Mouse (Mus musculus) kidney, postnatal 10 days (tissue): ENCODE measurements around the gene Arhgap23.

Experiments used
- DNase-seq: peaks from one replicate; pipeline ENCODE4 v3.0.0; 2021; ENCODE audit warnings: mixed read lengths

The Arhgap23 gene

GRCm38 (mm10) chr11:97509058-97509457 is 93.7 kb downstream of the Arhgap23 start:
- DNase-seq, result no peak

GRCm38 (mm10) chr11:97509715-97510485 is 94.6 kb downstream of the Arhgap23 start:
- no peak for DNase-seq

GRCm38 (mm10) chr11:97510966-97511660 is 95.8 kb downstream of the Arhgap23 start:
- peak; percentile 86 for DNase-seq

DNA sequence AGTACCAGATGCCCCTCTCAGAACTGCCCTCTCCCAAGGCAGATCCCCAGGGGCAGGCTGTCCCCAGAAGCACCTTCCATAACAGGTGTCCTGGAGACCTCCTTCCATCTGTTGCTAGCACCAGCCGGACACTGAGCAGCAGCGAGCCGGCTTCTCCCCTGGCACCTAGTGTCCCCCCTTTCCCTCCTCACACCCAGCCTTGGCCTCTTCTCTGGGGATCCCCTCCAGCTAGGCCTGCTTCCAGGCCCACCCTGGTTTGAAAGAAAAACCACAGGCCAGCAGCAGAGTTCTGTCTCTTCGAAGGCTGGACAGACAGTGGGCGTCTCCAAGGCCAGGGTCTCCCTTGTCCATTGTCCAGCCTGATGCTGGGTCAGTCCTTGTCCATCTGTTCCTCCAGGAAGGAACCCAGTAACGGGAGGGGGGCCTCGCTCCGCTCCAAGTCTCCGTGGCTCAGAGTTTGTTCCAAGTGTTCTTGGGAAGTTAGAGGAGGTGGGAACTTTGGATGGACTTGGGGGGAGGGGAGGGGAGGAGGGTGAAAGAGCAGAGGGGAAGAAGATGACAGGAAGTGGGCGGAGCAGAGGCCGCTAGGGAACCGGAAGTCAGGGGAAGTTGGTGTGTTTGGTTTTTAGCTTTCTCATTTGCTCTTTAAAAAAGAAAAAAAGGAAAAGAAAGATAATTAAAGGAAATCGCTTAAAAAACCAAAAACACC is 96.5 kb downstream of the Arhgap23 start:
- peak; percentile 86 for DNase-seq

GRCm38 (mm10) chr11:97512511-97512910 is 97.2 kb downstream of the Arhgap23 start:
- DNase-seq, result no peak

- DNase-seq, result no peak
These were observed 97.7 kb downstream of the Arhgap23 start for GRCm38 (mm10) chr11:97513066-97513465.

GRCm38 (mm10) chr11:97520541-97520940 is 105.2 kb downstream of the Arhgap23 start:
- peak; percentile 53 for DNase-seq

- DNase-seq, result peak; percentile 53
These were observed 106.6 kb downstream of the Arhgap23 start for GRCm38 (mm10) chr11:97521741-97522474.

- DNase-seq, result no peak
These were observed 107.8 kb downstream of the Arhgap23 start for GRCm38 (mm10) chr11:97523107-97523506.

- DNase-seq, result peak; percentile 58
These were observed 108.5 kb downstream of the Arhgap23 start for GRCm38 (mm10) chr11:97523827-97524261.

DNA sequence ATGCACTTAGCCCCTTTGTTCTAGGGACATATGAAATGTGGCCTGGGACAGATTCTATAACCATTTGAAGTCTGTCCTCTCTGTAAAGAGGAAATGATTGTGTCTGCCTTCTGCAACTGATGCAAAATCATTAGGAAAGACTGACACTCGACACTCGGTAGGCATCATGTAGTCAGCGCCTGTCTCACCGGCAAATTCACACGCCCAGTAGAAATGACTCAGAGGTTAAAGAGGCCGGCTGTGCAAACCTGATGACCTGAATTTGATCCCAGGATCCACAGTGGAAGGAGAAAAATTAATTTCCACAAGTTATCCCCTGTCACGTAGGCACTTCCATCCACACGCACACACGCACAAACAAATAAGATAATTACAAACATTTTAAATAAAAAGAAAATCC is 109.0 kb downstream of the Arhgap23 start:
- no peak for DNase-seq

- DNase-seq, result no peak
These were observed 110.0 kb downstream of the Arhgap23 start for GRCm38 (mm10) chr11:97525313-97525712.

DNA sequence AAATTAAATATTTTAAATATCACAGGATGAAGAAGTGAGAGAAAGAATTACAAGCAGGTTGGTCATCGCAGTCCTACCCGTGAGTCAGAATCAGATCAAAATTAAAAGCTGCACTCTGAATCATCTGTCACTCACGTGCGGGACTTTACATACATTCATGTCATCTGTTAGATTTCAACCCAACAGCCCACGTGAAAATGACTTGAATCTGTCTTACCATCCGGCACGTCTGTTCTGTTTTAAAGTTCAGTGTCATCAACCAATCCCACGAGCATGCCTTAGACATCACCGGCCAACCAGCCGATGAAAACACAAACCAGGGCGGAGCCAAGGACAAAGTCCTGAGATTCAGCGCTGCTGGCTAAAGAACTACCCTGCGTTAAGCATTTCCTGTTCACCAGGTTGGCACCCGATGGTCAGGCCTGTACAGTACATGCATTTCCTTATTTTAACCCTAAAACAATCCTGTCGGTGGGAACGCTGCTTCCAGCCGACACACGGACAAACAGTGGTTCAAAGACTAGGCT is 113.0 kb downstream of the Arhgap23 start:
- DNase-seq, result no peak

DNA sequence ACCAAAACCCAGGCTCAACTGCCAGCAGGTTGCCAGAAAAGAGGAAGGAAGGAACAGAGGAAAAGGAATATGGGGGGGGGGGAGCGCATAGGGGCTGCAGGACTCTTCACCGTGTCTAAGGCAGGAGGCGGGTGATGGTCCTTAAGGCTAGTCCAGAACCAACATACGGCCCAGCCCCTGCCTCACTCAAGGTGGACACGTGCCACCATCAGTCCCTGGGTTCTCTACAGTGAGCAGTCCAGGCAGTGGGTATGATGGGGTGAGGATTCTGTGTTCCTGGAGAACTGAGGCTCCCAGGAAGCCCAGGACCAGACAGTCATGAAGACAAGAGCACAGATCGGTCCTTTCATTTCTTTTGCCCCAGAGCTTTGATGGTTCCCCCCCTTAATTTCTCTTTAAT is 114.7 kb downstream of the Arhgap23 start:
- no peak for DNase-seq

DNA sequence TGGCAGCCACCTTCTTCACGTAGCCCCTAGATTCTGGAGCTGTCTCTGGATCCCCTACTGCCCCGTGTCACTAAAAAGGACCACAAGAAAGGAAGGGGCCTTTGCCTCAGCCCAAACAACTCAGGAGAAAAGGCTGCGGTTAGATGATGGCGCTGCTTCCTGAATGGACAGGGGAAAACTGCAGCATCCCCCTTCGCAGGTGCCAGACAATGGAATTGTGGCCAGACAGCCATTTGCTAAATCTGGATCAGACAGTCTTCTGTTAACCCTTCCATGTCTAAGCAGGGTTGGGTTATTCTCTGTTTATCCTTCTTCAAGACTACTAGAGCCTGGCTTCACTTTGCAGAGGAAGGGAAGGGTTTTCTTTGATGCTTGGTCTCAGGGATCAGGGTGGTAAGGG is 115.6 kb downstream of the Arhgap23 start:
- DNase-seq, result no peak

DNA sequence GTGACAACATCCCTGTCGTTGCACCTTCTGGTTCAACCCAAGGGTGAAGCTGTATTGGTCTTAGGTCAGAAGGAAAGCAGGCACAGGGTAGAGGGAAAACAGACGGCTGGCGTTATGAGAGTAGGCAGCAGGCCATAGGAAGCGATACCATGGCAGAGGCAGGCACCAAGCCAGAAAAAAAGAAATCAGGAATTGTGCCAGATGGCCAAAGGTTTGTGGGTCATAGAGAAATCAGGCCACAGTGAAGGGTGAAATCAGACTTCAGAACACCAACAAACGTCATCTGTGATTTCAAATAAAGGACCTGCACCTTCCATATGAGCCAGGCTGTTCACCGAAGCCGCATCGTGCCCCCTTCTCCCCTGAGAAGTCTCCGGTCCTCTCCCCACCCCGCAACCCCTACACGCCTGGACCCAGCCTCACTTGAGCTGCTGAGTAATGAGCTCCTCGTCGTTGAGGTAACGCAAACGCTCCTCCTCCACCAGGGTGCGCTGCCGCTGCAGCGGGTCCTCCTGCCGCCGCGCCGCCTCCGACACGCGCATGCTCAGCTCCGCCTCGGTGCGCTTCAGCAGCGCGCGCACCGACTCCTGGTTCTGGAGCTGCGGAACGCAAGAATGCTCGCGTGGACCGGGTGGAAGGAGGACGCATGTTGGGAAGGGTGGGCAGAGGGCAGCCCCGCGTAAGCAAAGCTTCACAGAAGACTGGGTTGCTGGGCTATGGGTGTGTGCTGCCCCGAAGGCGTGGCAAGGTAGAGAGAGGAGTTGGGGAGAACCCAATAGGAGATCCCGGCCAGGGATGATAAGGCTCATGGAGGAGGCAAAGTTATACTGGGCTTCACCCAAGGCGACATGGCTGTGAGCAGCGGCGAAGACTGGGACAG is 116.3 kb downstream of the Arhgap23 start:
- DNase-seq, result peak; percentile 94

GRCm38 (mm10) chr11:97532354-97532753 is 117.0 kb downstream of the Arhgap23 start:
- no peak for DNase-seq

GRCm38 (mm10) chr11:97532950-97533582 is 117.7 kb downstream of the Arhgap23 start:
- no peak for DNase-seq

- no peak for DNase-seq
These were observed 118.3 kb downstream of the Arhgap23 start for GRCm38 (mm10) chr11:97533653-97534052.

GRCm38 (mm10) chr11:97534442-97535307 is 119.3 kb downstream of the Arhgap23 start:
- no peak for DNase-seq
